Mouse (Mus musculus): ENCODE results near the gene Nxf1. TPM values are rescaled to one million over a fixed set of nuclear protein-coding genes. Genes with fewer than 3 reads are reported as not detected.
"Not testable (repeated sequence)": the region's sequence is repeated elsewhere in the genome, so short reads cannot be mapped to it uniquely, and the experiment has no call there.

Nxf1 gene
- polyA plus RNA-seq, 1 experiment, result 121 TPM

GRCm38 (mm10) chr19:8714653-8715481, 42.0 kb upstream of the Nxf1 start:
- TF ChIP-seq POLR2A (IDR thresholded peaks at IDR 0.05; ENCODE audit: extremely low read depth, insufficient read depth, low read length), result no peak
- Histone ChIP-seq H3K4me3 (ENCODE audit: insufficient read depth, low read length) (no peak overlapping the region), H3K27ac (ENCODE audit: insufficient read depth, low read length) (no peak overlapping the region), H3K4me1 (ENCODE audit: control insufficient read depth, insufficient read depth, low read length) (peaks cover 10% of the 10 kb centered on the region; the same call in 1 of the 2 replicates)

- no peak overlapping the region for H3K27ac ChIP-seq (ENCODE audit: insufficient read depth, low read length)
- no peak overlapping the region for H3K4me3 ChIP-seq (ENCODE audit: insufficient read depth, low read length)
Measured at GRCm38 (mm10) chr19:8715868-8716766, 40.8 kb upstream of the Nxf1 start.

GRCm38 (mm10) chr19:8716767-8717475, 40.0 kb upstream of the Nxf1 start:
- H3K27ac ChIP-seq (ENCODE audit: insufficient read depth, low read length), result no peak overlapping the region
- TF ChIP-seq POLR2A (IDR thresholded peaks at IDR 0.05; ENCODE audit: extremely low read depth, insufficient read depth, low read length) (no peak), CTCF (IDR thresholded peaks at IDR 0.05; ENCODE audit: extremely low read depth, insufficient read depth, low read length) (no peak)
- H3K4me1 ChIP-seq (ENCODE audit: control insufficient read depth, insufficient read depth, low read length), result peaks cover 6% of the 10 kb centered on the region; the same call in 1 of the 2 replicates
- no peak overlapping the region for H3K4me3 ChIP-seq (ENCODE audit: insufficient read depth, low read length)

More at GRCm38 (mm10) chr19:8715868-8716766, 40.8 kb upstream of the Nxf1 start:
- peaks cover 9% of the 10 kb centered on the region; the same call in 1 of the 2 replicates for H3K4me1 ChIP-seq (ENCODE audit: control insufficient read depth, insufficient read depth, low read length)
- no peak for TF ChIP-seq CTCF (IDR thresholded peaks at IDR 0.05; ENCODE audit: extremely low read depth, insufficient read depth, low read length)
- no peak for TF ChIP-seq POLR2A (IDR thresholded peaks at IDR 0.05; ENCODE audit: extremely low read depth, insufficient read depth, low read length)

- no peak for TF ChIP-seq POLR2A (IDR thresholded peaks at IDR 0.05; ENCODE audit: extremely low read depth, insufficient read depth, low read length)
- peak; percentile 66 for TF ChIP-seq CTCF (IDR thresholded peaks at IDR 0.05; ENCODE audit: extremely low read depth, insufficient read depth, low read length)
- Histone ChIP-seq H3K27ac (ENCODE audit: insufficient read depth, low read length) (no peak overlapping the region), H3K4me1 (ENCODE audit: control insufficient read depth, insufficient read depth, low read length) (peaks cover 4% of the 10 kb centered on the region; the same call in 1 of the 2 replicates), H3K4me3 (ENCODE audit: insufficient read depth, low read length) (no peak overlapping the region)
Measured at GRCm38 (mm10) chr19:8718357-8718756, 38.5 kb upstream of the Nxf1 start.

- H3K4me1 ChIP-seq (ENCODE audit: control insufficient read depth, insufficient read depth, low read length); H3K27ac ChIP-seq (ENCODE audit: insufficient read depth, low read length): not testable (repeated sequence)
- peak; percentile 9; the same call in 1 of the 2 replicates for TF ChIP-seq CTCF (IDR thresholded peaks at IDR 0.05; ENCODE audit: extremely low read depth, insufficient read depth, low read length)
Measured at GRCm38 (mm10) chr19:8719037-8719436, 37.8 kb upstream of the Nxf1 start.

GRCm38 (mm10) chr19:8721378-8721777, 35.5 kb upstream of the Nxf1 start:
- Histone ChIP-seq H3K27ac (ENCODE audit: insufficient read depth, low read length) (no peak overlapping the region), H3K4me1 (ENCODE audit: control insufficient read depth, insufficient read depth, low read length) (0 out of 2 replicates have a peak, but pooled peaks cover 2% of the 10 kb centered on the region), H3K4me3 (ENCODE audit: insufficient read depth, low read length) (peak overlapping the region; percentile 86; the same call in 1 of the 2 replicates)
- TF ChIP-seq POLR2A (IDR thresholded peaks at IDR 0.05; ENCODE audit: extremely low read depth, insufficient read depth, low read length) (no peak), CTCF (IDR thresholded peaks at IDR 0.05; ENCODE audit: extremely low read depth, insufficient read depth, low read length) (no peak)

More at GRCm38 (mm10) chr19:8719037-8719436, 37.8 kb upstream of the Nxf1 start:
- H3K4me3 ChIP-seq (ENCODE audit: insufficient read depth, low read length), result not testable (repeated sequence)

GRCm38 (mm10) chr19:8722021-8722420, 34.9 kb upstream of the Nxf1 start:
- H3K4me1 ChIP-seq (ENCODE audit: control insufficient read depth, insufficient read depth, low read length), result 0 out of 2 replicates have a peak, but pooled peaks cover 2% of the 10 kb centered on the region
- no peak for TF ChIP-seq CTCF (IDR thresholded peaks at IDR 0.05; ENCODE audit: extremely low read depth, insufficient read depth, low read length)
- H3K27ac ChIP-seq (ENCODE audit: insufficient read depth, low read length), result no peak overlapping the region
- peak overlapping the region; percentile 86 for H3K4me3 ChIP-seq (ENCODE audit: insufficient read depth, low read length)

- peak overlapping the region; percentile 96 for H3K27ac ChIP-seq (ENCODE audit: insufficient read depth, low read length)
- 0 out of 2 replicates have a peak, but pooled peaks cover 2% of the 10 kb centered on the region for H3K4me1 ChIP-seq (ENCODE audit: control insufficient read depth, insufficient read depth, low read length)
- peak overlapping the region; percentile 86 for H3K4me3 ChIP-seq (ENCODE audit: insufficient read depth, low read length)
- TF ChIP-seq CTCF (IDR thresholded peaks at IDR 0.05; ENCODE audit: extremely low read depth, insufficient read depth, low read length) (no peak), POLR2A (IDR thresholded peaks at IDR 0.05; ENCODE audit: extremely low read depth, insufficient read depth, low read length) (no peak)
Measured at GRCm38 (mm10) chr19:8722559-8722906, 34.3 kb upstream of the Nxf1 start.
